Mouse (Mus musculus): ENCODE data around the gene Zfpm1. TPM values are rescaled to one million over a fixed set of nuclear protein-coding genes. Genes with fewer than 3 reads are reported as not detected.
"Not testable (repeated sequence)": the region's sequence is repeated elsewhere in the genome, so short reads cannot be mapped to it uniquely, and the experiment has no call there.

The Zfpm1 gene
- polyA plus RNA-seq, 1 experiment from 2014 or later: 0.88 TPM

- H3K36me3 ChIP-seq (replicated peaks): no peaks in the 10 kb centered on the region
- H3K27ac ChIP-seq: peak overlapping the region; percentile 70
- H3K4me1 ChIP-seq: peaks cover 80% of the 10 kb centered on the region
- H3K4me3 ChIP-seq: no peak overlapping the region
- DNase-seq (ENCODE audit: extremely low spot score, low spot score): no peak
- WGBS: 65% methylated on average over 11 of the region's 11 CpGs
- H3K27me3 ChIP-seq (ENCODE audit: poor library complexity, severe bottlenecking): peaks cover 51% of the 10 kb centered on the region
- no peaks in the 10 kb centered on the region for H3K9me3 ChIP-seq
Measured at GRCm38 (mm10) chr8:122322792-122323191, 40.9 kb downstream of the Zfpm1 start.

GRCm38 (mm10) chr8:122323951-122324402 lies 42.0 kb downstream of the Zfpm1 start:
- WGBS: 9% methylated on average over 13 of the region's 13 CpGs
- H3K36me3 ChIP-seq (replicated peaks); DNase-seq (ENCODE audit: extremely low spot score, low spot score); H3K9me3 ChIP-seq: not testable (repeated sequence)
- H3K4me1 ChIP-seq: peaks cover 72% of the 10 kb centered on the region
- peak overlapping the region; percentile 23; the same call in 1 of the 2 replicates for H3K4me3 ChIP-seq
- H3K27ac ChIP-seq: peak overlapping the region; percentile 77
- H3K27me3 ChIP-seq (ENCODE audit: poor library complexity, severe bottlenecking): peaks cover 45% of the 10 kb centered on the region

- Histone ChIP-seq H3K27ac (peak overlapping the region; percentile 75; the same call in 1 of the 2 replicates), H3K4me3 (no peak overlapping the region), H3K36me3 (replicated peaks) (no peaks in the 10 kb centered on the region), H3K27me3 (ENCODE audit: poor library complexity, severe bottlenecking) (peaks cover 41% of the 10 kb centered on the region), H3K4me1 (peaks cover 71% of the 10 kb centered on the region), H3K9me3 (no peaks in the 10 kb centered on the region)
- no peak for DNase-seq (ENCODE audit: extremely low spot score, low spot score)
- WGBS: 69% methylated on average over 2 of the region's 2 CpGs
Measured at GRCm38 (mm10) chr8:122325196-122325595, 43.3 kb downstream of the Zfpm1 start.

- 11% methylated on average over 14 of the region's 14 CpGs for WGBS
- DNase-seq (ENCODE audit: extremely low spot score, low spot score): no peak
- H3K9me3 ChIP-seq: no peaks in the 10 kb centered on the region
- H3K4me3 ChIP-seq: peak overlapping the region; percentile 21; the same call in 1 of the 2 replicates
- no peaks in the 10 kb centered on the region for H3K36me3 ChIP-seq (replicated peaks)
- peaks cover 49% of the 10 kb centered on the region for H3K27me3 ChIP-seq (ENCODE audit: poor library complexity, severe bottlenecking)
- H3K27ac ChIP-seq: peak overlapping the region; percentile 70; the same call in 1 of the 2 replicates
- peaks cover 71% of the 10 kb centered on the region for H3K4me1 ChIP-seq
Measured at GRCm38 (mm10) chr8:122326114-122326542, 44.2 kb downstream of the Zfpm1 start.

- no peak overlapping the region for H3K4me3 ChIP-seq
- DNase-seq (ENCODE audit: extremely low spot score, low spot score): no peak
- no peaks in the 10 kb centered on the region for H3K9me3 ChIP-seq
- 75% methylated on average over 8 of the region's 8 CpGs for WGBS
- peaks cover 51% of the 10 kb centered on the region for H3K27me3 ChIP-seq (ENCODE audit: poor library complexity, severe bottlenecking)
- no peaks in the 10 kb centered on the region for H3K36me3 ChIP-seq (replicated peaks)
- peaks cover 56% of the 10 kb centered on the region for H3K4me1 ChIP-seq
- H3K27ac ChIP-seq: no peak overlapping the region
Measured at GRCm38 (mm10) chr8:122329072-122329471, 47.1 kb downstream of the Zfpm1 start.

- no peak overlapping the region for H3K4me3 ChIP-seq
- DNase-seq (ENCODE audit: extremely low spot score, low spot score): no peak
- H3K36me3 ChIP-seq (replicated peaks): peaks cover 2% of the 10 kb centered on the region; the same call in 1 of the 2 replicates
- H3K4me1 ChIP-seq: peaks cover 50% of the 10 kb centered on the region
- H3K27ac ChIP-seq: peak overlapping the region; percentile 15; the same call in 1 of the 2 replicates
- H3K27me3 ChIP-seq (ENCODE audit: poor library complexity, severe bottlenecking): peaks cover 54% of the 10 kb centered on the region
- no peaks in the 10 kb centered on the region for H3K9me3 ChIP-seq
- 81% methylated on average over 22 of the region's 22 CpGs for WGBS
Measured at GRCm38 (mm10) chr8:122329553-122330239, 47.8 kb downstream of the Zfpm1 start.

- Histone ChIP-seq H3K9me3 (no peaks in the 10 kb centered on the region), H3K4me1 (peaks cover 48% of the 10 kb centered on the region), H3K27ac (peak overlapping the region; percentile 15), H3K36me3 (replicated peaks) (peaks cover 5% of the 10 kb centered on the region; the same call in 1 of the 2 replicates), H3K4me3 (no peak overlapping the region), H3K27me3 (ENCODE audit: poor library complexity, severe bottlenecking) (peaks cover 54% of the 10 kb centered on the region)
- 78% methylated on average over 12 of the region's 12 CpGs for WGBS
- no peak for DNase-seq (ENCODE audit: extremely low spot score, low spot score)
Measured at GRCm38 (mm10) chr8:122330446-122331133, 48.6 kb downstream of the Zfpm1 start.

GRCm38 (mm10) chr8:122331134-122331523 lies 49.2 kb downstream of the Zfpm1 start:
- peaks cover 55% of the 10 kb centered on the region for H3K27me3 ChIP-seq (ENCODE audit: poor library complexity, severe bottlenecking)
- no peak for DNase-seq (ENCODE audit: extremely low spot score, low spot score)

GRCm38 (mm10) chr8:122332753-122333506 lies 51.0 kb downstream of the Zfpm1 start:
- 71% methylated on average over 6 of the region's 6 CpGs for WGBS

More at GRCm38 (mm10) chr8:122331134-122331523, 49.2 kb downstream of the Zfpm1 start:
- H3K4me1 ChIP-seq: peaks cover 48% of the 10 kb centered on the region
- no peak overlapping the region for H3K4me3 ChIP-seq
- H3K9me3 ChIP-seq: no peaks in the 10 kb centered on the region
- H3K36me3 ChIP-seq (replicated peaks): peaks cover 5% of the 10 kb centered on the region; the same call in 1 of the 2 replicates
- peak overlapping the region; percentile 5 for H3K27ac ChIP-seq
- WGBS: 73% methylated on average over 3 of the region's 3 CpGs

GRCm38 (mm10) chr8:122333531-122333930 lies 51.6 kb downstream of the Zfpm1 start:
- no peak overlapping the region for H3K4me3 ChIP-seq
- H3K9me3 ChIP-seq: no peaks in the 10 kb centered on the region
- H3K27me3 ChIP-seq (ENCODE audit: poor library complexity, severe bottlenecking): peaks cover 62% of the 10 kb centered on the region
- WGBS: 82% methylated on average over 7 of the region's 7 CpGs
- H3K36me3 ChIP-seq (replicated peaks): peaks cover 5% of the 10 kb centered on the region; the same call in 1 of the 2 replicates
- H3K4me1 ChIP-seq: peaks cover 55% of the 10 kb centered on the region
- DNase-seq (ENCODE audit: extremely low spot score, low spot score): no peak
- H3K27ac ChIP-seq: no peak overlapping the region

More at GRCm38 (mm10) chr8:122332753-122333506, 51.0 kb downstream of the Zfpm1 start:
- Histone ChIP-seq H3K27ac (no peak overlapping the region), H3K9me3 (no peaks in the 10 kb centered on the region), H3K36me3 (replicated peaks) (peaks cover 5% of the 10 kb centered on the region; the same call in 1 of the 2 replicates), H3K4me1 (peaks cover 55% of the 10 kb centered on the region), H3K4me3 (no peak overlapping the region), H3K27me3 (ENCODE audit: poor library complexity, severe bottlenecking) (peaks cover 56% of the 10 kb centered on the region)
- peak; percentile 83 for DNase-seq (ENCODE audit: extremely low spot score, low spot score)

- no peak for DNase-seq (ENCODE audit: extremely low spot score, low spot score)
- H3K27ac ChIP-seq: 0 out of 2 replicates have a peak overlapping the region, but pooled peaks have one; percentile 71
- WGBS: 84% methylated on average over 13 of the region's 13 CpGs
- H3K9me3 ChIP-seq: no peaks in the 10 kb centered on the region
- H3K36me3 ChIP-seq (replicated peaks): peaks cover 5% of the 10 kb centered on the region; the same call in 1 of the 2 replicates
- 0 out of 2 replicates have a peak overlapping the region, but pooled peaks have one; percentile 68 for H3K4me3 ChIP-seq
- H3K4me1 ChIP-seq: peaks cover 42% of the 10 kb centered on the region
- peaks cover 76% of the 10 kb centered on the region for H3K27me3 ChIP-seq (ENCODE audit: poor library complexity, severe bottlenecking)
Measured at GRCm38 (mm10) chr8:122334791-122335490, 53.0 kb downstream of the Zfpm1 start.
